Mouse (Mus musculus): ENCODE data around the gene Gm826.

Gm826 gene

GRCm38 (mm10) chr2:160275959-160276657 lies 57.9 kb downstream of the Gm826 start:
- DNase-seq (ENCODE audit: low spot score): no peak

GRCm38 (mm10) chr2:160267828-160268453 lies 66.0 kb downstream of the Gm826 start:
- DNase-seq (ENCODE audit: low spot score): no peak

GRCm38 (mm10) chr2:160263861-160264260 lies 70.1 kb downstream of the Gm826 start:
- no peak for DNase-seq (ENCODE audit: low spot score)

GRCm38 (mm10) chr2:160261538-160261937 lies 72.4 kb downstream of the Gm826 start:
- DNase-seq (ENCODE audit: low spot score): no peak

Data from ovary, postnatal 36 days (tissue).